In genomic region chr8:106937081-106937800, GRCm38 (mm10) we compare ENCODE assay signal across 1 mouse cellular context.
A peak's percentile ranks its signal among the peaks of the same experiment; 100 is the strongest.
TF ChIP-seq lines count a peak whose summit lies in the region.

No protein-coding gene starts in this region.

TF ChIP-seq in CH12.LX, 34 proteins besides CTCF, POLR2A, EP300 and RAD21 (continued from another document):
- TF ChIP-seq TBP (conservative IDR thresholded peaks at IDR 0.05; ENCODE audit: low read depth, low read length) (no peak), ZKSCAN1 (IDR thresholded peaks at IDR 0.05; ENCODE audit: borderline replicate concordance, low read depth, low read length) (no peak), E2F4 (IDR thresholded peaks at IDR 0.05; ENCODE audit: insufficient replicate concordance, low read depth, low read length) (0 out of 2 replicates have a peak, but pooled peaks have one; percentile 35), MAFK (IDR thresholded peaks at IDR 0.05; ENCODE audit: insufficient replicate concordance, low read length) (peak; percentile 73), GABPA (IDR thresholded peaks at IDR 0.05; ENCODE audit: insufficient replicate concordance, low read depth, low read length) (no peak), MEF2A (IDR thresholded peaks at IDR 0.05; ENCODE audit: borderline replicate concordance, low read depth, low read length) (peak; percentile 61; the same call in 1 of the 2 replicates), UBTF (IDR thresholded peaks at IDR 0.05; ENCODE audit: low read depth, low read length) (no peak), MXI1 (IDR thresholded peaks at IDR 0.05; ENCODE audit: low read depth, low read length) (peak; percentile 41; the same call in 1 of the 2 replicates), NRF1 (IDR thresholded peaks at IDR 0.05; ENCODE audit: low read depth, low read length) (no peak), NELFE (IDR thresholded peaks at IDR 0.05; ENCODE audit: low read depth, low read length) (no peak)
